Mouse (Mus musculus): ENCODE measurements at regions not wholly inside any gene's neighbourhood (a gene's known extent, or its start where the extent isn't known, plus 50 kb on each side); places are given as distances from the start of the nearest gene placed in this dataset.

DNA sequence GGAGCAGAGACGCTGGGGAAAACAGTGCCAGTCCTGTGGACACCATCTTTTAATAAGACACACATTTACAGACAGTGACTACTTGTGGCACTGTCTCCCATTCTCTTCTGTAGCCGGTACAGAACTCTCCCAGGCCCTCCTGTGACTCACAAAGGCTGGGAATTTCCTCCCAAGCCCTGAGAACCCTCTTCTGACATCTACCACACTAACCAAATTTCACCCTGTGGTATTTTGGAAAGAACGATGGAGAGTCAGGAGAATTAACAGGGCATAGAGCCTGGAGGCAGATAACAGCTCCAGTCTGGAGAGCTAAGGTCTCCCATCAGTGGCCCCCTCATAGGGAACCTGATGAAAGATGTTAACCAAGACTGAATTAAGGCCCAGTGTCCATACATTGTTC lies 59.5 kb upstream of the Ahctf1 start:
- WGBS = 40% methylated on average over 3 of the region's 3 CpGs
- Histone ChIP-seq H3K9me3 (no peaks in the 10 kb centered on the region), H3K27ac (0 out of 2 replicates have a peak overlapping the region, but pooled peaks have one; percentile 1), H3K4me1 (peaks cover 21% of the 10 kb centered on the region), H3K27me3 (ENCODE audit: insufficient read depth, poor library complexity, severe bottlenecking) (no peaks in the 10 kb centered on the region), H3K4me3 (no peak overlapping the region), H3K36me3 (no peaks in the 10 kb centered on the region)
- DNase-seq (ENCODE audit: low spot score) = no peak

- no peaks in the 10 kb centered on the region for H3K27me3 ChIP-seq (ENCODE audit: insufficient read depth, poor library complexity, severe bottlenecking)
- peaks cover 20% of the 10 kb centered on the region for H3K4me1 ChIP-seq
- no peaks in the 10 kb centered on the region for H3K9me3 ChIP-seq
- 81% methylated on average over 3 of the region's 3 CpGs for WGBS
- no peak overlapping the region for H3K27ac ChIP-seq
- DNase-seq (ENCODE audit: low spot score) = no peak
- no peaks in the 10 kb centered on the region for H3K36me3 ChIP-seq
- no peak overlapping the region for H3K4me3 ChIP-seq
These were observed 58.3 kb upstream of the Ahctf1 start for GRCm38 (mm10) chr1:179861776-179862175.

GRCm38 (mm10) chr1:179859552-179859902 lies 56.0 kb upstream of the Ahctf1 start:
- Histone ChIP-seq H3K27ac (no peak overlapping the region), H3K36me3 (no peaks in the 10 kb centered on the region), H3K4me1 (peaks cover 7% of the 10 kb centered on the region), H3K9me3 (no peaks in the 10 kb centered on the region), H3K4me3 (no peak overlapping the region), H3K27me3 (ENCODE audit: insufficient read depth, poor library complexity, severe bottlenecking) (no peaks in the 10 kb centered on the region)
- WGBS = 82% methylated on average over 8 of the region's 8 CpGs
- no peak for DNase-seq (ENCODE audit: low spot score)

GRCm38 (mm10) chr1:179858780-179859551 lies 55.5 kb upstream of the Ahctf1 start:
- DNase-seq (ENCODE audit: low spot score) = no peak
- H3K9me3 ChIP-seq = no peaks in the 10 kb centered on the region
- no peak overlapping the region for H3K27ac ChIP-seq
- peak overlapping the region; percentile 32; the same call in 1 of the 2 replicates for H3K4me3 ChIP-seq
- 44% methylated on average over 14 of the region's 14 CpGs for WGBS
- no peaks in the 10 kb centered on the region for H3K27me3 ChIP-seq (ENCODE audit: insufficient read depth, poor library complexity, severe bottlenecking)
- H3K36me3 ChIP-seq = no peaks in the 10 kb centered on the region
- H3K4me1 ChIP-seq = peaks cover 12% of the 10 kb centered on the region

- H3K27me3 ChIP-seq (ENCODE audit: insufficient read depth, poor library complexity, severe bottlenecking) = no peaks in the 10 kb centered on the region
- 38% methylated on average over 12 of the region's 12 CpGs for WGBS
- no peaks in the 10 kb centered on the region for H3K36me3 ChIP-seq
- DNase-seq (ENCODE audit: low spot score) = peak; percentile 83
- peak overlapping the region; percentile 56 for H3K27ac ChIP-seq
- no peaks in the 10 kb centered on the region for H3K9me3 ChIP-seq
- H3K4me3 ChIP-seq = 0 out of 2 replicates have a peak overlapping the region, but pooled peaks have one; percentile 8
- peaks cover 9% of the 10 kb centered on the region for H3K4me1 ChIP-seq
These were observed 50.9 kb upstream of the Ahctf1 start for GRCm38 (mm10) chr1:179854288-179854965.
